Mouse (Mus musculus) c-Kit-positive CD71-positive TER-119-negative erythroid progenitor cells, embryonic 14.5 days (primary cell): Measurements from ENCODE around the gene Nudt17.
"Not testable (repeated sequence)": the region's sequence is repeated elsewhere in the genome, so short reads cannot be mapped to it uniquely, and the experiment has no call there.

Experiments
- DNase-seq: peaks from one replicate; pipeline ENCODE4 v3.0.0-alpha.2; 2013; ENCODE audit warnings: low read depth

The Nudt17 gene

DNA sequence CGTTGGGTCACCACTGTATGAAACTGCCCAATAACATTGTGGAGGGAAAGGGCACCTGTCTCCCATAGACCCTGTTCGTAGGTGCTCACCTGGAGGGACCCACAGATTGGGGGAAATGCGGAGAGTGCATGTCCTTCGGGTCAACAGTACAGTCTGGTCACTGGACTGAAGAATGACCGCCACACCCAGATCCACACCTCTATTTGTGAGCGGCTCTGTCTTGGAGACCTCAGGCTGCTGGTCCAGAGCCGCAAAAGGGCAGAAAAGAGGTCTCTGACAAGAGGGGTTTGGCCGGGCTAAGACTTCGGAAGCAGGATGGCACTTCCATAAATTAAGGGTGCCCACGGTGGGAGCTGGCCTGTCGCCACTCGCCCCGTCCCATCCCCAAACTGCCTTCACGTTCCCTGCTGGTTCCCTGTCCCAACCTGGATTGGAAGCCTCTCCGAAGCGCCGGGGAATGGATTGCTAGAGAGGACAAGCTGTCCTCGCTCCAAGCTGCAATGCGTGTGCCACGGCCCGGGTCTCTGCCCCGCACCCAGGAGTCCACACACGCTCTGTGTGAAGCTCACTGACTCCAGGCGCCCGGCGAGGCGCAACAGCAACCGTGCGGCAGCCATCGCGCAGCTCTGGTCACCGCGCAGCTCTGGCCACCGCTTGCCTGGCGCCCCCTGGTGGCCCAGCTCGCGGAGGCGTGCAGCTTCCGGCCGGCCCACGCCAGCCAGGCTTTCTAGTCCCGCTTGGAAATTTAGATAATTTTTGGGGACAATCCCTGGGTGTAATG is at the start of gene Nudt17:
Nudt17 (minus strand) TSS at position 660 of the 781 bp plus-strand sequence.
- peak; percentile 53 for DNase-seq

DNA sequence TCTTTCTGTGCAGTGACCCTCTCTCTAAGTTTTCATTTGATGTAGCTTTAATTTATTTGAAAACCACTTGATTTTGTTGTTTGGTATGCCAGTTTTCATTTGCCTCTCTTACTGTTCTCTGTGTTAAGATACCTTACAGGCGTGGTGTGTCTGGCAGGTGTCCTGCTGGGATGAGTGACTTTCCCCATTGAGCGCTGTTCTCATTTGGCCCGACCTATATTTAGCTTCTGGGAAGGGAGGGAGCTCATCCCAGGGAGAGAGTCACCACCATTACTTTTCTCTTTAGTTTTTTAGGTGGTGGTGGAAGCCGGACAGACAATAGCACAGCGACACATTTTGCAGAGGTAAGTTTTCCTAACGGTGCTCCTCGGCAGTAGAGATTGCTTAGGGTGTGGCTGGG is 49.3 kb upstream of the Nudt17 start:
- no peak for DNase-seq

DNA sequence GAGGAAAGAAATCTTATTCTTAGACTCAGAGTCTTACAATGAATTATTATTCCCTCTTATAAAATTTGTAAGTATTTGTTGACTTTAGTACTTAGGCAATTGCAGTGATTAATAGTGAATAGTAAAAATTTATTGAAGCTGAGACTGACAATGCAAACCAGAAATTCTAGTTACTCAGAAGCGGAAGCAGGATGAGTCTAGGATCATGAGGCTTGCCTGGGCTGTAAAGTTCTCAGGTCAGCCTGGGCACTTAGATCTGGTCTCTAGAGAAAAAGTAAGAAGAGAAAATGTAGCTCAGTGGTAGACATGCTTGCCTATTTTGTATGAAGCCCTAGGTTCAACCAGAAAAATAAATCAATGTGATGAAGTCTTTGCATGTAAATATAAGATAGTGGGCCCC is 47.6 kb upstream of the Nudt17 start:
- no peak for DNase-seq

DNA sequence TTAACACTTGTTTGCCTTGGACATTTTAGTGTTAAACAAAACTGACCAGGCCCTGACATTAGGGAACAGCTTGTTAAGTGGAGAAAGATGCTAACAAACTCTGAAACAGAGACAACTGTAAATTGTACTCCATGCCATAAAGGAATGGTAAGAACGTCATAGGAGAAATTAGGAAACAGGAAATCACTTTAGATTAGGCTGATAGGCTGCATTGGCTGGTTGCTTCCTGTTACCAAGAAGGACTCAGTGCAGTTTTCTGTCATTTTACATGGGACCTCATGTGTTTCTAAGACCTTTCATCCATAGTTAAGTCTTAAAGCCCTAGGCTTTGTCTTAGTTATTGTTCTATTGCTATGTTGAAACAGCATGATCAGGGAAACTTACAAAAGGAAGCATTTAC is 38.5 kb upstream of the Nudt17 start:
- no peak for DNase-seq

DNA sequence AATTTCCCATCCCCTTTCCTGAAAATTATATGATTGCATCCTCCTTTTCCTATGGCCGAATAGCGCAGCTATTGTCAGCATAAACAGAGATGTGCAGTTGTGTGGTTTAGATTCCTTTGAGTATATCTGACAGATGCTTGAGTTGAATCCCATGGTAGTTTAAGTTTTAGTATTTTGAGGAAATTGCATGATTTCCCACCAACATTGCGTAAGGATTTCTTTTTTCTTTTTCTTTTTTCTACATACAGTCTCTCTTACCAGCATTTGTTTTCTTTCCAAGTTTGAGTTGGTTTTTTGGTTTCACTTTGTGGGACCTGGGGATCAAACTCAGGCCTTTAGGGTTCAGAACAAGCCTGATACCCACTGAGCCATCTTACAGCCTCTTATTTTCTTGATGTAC is 36.0 kb upstream of the Nudt17 start:
- DNase-seq = no peak

DNA sequence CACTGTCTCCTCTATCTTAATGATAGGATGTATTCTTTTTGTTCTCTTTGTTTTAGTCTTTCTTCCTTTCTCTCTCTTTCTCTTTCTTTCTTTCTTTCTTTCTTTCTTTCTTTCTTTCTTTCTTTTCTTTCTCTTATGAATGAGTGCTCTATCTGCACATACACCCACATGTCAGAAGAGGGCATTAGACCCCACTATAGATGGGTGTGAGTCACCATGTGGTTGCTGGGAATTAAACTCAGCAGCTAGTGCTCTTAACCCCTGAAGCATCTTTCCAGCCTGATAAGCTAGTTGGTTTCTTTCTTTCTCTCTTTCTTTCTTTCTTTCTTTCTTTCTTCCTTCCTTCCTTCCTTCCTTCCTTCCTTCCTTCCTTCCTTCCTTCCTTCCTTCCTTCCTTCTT is 31.9 kb upstream of the Nudt17 start:
- DNase-seq = not testable (repeated sequence)

DNA sequence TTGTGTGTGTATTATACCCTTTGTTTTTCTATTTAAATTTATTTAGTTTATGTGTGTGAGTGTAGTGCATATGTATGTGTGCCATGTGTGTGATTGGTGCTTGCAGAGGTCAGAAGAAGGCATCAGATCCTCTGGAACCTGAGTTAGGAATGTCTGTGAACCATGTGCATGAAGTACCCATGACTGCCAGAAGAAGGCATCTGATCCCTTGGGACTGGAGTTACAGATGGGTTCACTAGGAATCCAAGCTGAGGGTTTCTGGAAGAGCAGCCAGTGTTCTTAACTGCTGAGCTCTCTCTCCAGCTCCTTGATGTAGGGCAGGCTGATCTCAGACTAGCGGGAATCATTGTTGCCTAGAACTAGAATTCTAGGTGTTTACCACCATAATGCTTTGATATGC is 29.6 kb upstream of the Nudt17 start:
- DNase-seq = no peak

DNA sequence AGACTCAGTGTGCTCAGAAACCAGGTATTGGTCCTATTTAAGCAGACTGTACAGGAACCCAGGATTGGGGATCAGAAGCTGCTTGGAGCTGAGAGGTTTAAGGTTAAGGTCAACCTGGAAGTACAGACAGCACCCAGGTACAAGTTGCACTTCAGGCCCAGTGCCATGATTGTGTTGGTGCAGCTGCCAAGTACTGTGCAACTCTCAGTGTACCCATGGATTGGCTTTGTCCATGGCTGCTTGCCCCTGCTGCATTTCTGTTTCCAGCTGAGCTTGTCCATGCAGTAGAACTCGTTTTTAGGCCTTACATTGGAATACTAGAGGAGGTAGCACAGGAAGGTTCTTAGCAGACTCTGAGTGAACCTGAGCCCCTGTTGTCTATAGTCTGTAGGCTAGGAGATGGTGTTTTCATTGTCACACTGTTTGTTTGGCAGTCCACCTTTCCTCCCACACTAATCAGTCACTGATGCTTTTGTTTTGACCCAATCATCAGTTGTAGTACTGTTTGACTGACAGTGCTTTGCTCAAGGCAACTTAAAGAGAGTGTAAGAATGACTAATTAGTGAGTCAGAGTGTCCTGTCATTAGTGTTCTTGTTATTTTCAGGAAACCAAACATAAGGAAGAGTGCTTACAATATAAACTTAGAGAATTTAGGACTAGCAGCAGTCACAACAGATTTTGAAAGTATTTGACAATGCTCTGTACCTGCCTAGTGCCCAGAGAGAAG is 28.8 kb upstream of the Nudt17 start:
- DNase-seq = no peak

DNA sequence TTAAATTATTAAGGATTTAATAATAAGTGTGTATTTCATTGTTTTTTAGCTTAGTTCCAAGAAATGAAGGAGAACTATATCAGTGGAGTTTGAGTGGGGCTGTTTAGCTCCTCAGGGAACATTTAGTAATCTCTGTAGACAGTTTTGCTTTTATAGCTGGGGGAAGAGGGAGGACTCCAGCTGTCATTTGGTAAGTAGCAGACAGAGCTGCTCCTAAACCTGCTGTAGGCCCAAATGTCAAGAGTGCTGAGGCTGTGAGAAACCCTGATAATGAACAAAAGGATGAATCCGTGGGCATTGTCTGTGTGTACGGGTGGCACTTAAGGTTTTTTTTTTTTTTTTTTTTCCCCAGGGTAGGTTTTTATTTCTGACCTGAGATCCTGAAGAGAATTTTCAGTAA is 26.8 kb upstream of the Nudt17 start:
- no peak for DNase-seq

DNA sequence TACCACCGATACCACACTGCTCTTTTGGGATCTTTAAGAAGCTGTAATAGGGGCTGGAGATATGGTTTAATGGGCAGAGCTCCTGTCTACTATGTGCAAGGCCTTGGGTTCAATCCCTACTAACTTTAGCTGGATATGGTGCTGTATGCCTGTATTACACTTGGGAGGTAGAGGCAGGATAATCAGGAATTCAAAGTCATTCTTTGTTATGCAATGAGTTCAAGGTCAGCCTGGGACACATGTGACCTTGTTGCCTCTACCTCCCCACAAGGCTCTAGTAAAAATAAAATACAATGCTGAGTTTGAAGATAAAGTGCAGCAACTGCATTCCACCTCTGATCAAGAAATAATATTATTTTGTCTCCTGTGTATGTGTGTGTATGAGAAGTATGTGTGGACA is 25.6 kb upstream of the Nudt17 start:
- DNase-seq = no peak

DNA sequence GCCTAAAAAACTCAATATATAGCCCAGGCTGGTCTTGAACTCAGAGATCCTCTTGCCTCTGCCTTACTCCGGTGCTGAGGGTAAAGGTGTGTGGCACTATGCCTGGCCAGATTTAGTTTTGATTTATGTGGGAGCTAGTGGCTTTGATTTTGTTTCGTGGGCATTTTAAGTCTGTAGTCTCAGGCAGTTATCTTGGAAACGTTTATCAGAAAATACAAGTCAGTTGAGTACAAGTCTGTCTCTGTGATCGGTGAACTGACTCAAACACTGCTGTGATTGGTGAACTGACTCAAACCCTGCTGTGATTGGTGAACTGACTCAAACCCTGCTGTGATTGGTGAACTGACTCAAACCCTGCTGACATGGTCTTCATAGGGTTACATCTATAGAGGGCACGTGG is 22.4 kb upstream of the Nudt17 start:
- no peak for DNase-seq

DNA sequence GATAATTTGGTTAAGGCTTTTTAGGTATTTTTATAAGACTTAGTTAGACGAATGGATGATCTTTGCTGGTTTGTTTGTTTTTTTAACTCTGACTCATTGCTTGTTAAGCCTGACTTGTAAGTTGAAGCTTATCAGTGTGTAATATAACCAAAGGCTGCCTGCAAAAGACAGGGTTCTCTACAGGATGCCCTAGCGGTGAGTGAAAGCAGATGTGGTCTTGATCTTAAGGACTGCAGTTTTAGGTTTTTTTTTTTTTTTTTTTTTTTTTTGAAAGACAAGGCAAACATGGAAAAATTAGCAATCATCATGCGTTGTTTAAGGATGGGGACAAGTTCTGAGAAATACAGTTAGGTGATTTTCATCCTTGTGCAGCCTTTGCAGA is 21.0 kb upstream of the Nudt17 start:
- no peak for DNase-seq

DNA sequence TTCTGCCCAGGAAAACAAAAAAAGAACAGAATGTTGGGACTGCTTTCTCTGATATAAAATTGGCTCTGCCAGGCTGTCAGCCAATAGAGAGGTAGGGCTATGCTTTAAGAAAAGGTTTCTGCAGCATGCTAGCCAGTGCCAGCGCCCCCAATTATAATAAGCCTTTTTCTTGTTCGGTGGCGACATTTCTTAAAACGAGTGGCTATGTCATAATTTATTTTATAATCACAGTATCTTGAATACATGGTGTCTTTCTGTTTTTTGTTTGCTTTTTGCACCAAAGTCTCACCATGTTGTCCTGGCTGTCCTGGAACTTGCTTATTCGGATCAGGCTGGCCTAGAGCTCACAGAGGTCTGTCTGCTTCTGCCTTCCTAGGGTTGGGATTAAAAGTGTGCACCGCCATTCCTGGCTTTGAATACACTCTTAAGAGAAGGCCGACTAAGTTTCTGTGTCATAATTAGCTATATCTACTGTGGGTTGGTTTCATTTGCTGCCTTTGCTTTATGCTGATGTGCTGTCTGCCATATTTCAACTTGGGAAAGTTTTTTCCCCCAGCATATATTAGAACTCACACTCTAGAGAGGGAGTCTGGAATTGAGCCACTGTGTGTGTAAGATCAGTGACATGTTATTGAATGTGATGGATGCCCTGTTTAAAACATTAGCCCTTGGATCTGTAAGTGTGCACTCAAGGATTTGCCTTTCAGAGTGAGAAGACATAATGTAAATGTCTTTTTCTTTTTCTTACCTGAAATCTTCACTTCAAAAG is 20.5 kb upstream of the Nudt17 start:
- DNase-seq = no peak

DNA sequence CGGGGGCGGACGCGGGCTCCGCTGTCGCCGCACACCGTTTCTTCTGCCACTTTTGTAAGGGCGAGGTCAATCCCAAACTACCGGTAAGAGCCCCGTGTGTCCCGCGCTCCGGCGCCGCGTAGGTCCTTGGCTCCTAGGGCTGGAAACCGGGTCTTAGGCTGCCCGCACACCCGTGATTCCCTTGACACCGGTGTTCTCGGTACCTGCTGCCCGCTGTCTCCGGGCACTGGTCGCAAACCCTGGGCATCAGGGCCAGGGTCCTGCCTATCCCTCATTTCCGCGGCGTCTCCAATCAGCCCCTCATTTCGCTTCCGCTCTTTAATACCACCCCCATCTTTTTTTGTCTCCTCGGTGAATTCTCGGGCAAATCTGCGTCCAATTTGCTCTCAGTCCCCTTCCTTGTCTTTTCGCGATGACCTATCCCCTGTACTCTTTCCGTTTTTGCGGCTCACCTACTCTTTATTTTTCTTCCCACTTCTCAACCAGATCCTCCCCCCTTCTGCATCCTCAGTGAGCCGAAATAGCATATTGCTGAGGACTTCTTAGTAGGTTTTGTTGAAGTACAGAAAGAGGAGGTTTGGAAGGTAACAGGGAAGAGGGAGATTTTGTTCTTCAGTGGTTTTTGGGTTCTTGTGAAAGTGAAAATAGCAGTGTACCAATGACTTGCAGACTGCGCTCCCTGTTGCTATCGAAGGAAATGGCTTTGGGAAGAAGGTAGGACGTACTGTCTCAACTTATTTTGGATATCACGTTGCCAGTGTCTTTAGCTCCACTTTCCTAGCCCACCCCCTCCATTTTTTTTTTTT is 19.7 kb upstream of the Nudt17 start:
- peak; percentile 39 for DNase-seq

DNA sequence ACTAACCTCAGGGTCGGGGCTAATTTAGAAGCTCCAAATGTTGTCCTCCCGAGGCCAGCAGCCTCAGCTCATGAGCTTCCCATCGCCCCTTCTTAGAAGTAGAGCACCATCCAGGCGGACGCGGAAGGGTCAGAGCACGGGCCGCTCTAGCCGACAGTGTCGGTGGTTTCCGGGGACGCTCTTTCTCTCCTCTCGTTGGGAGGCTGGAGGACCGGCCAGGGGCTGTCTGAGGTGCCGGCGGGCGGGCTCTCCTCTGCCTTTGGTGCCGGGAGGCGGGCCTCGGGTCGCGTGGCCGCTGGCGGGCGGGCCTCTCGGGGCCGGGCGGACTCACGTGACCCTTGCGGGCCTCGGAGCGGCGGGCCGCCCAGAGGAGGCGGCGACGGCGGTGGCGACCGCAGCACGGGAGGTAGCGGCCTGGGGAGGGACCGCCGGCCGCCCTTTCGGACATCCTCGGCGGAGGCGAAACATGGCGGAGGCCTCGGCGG is 19.0 kb upstream of the Nudt17 start, which contains the start of the genes Polr3c and Rnf115:
Polr3c (minus strand) TSS at position 286 of the 485 bp plus-strand sequence.
Rnf115 (plus strand) TSS at position 322 of the 485 bp plus-strand sequence.
- DNase-seq = peak; percentile 86

DNA sequence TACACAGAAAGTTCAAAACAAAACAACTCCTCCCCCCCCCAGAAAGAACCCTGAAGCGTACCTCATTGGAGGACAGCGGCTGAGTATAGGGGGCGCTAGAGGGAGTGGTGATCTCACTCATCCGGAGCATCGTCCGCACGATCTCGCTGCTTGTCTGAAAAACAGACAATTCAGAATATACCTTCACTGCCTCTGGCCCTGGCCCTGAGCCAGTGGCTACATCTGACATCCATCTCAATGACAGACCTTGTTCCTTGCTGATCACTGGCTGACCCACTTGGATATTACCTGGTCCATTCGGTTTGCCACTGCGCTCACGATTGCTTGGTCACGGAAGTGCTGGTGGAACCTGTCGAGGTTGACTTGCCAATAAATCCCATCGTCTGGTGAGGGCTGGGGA is 10.8 kb upstream of the Nudt17 start:
- DNase-seq = no peak

DNA sequence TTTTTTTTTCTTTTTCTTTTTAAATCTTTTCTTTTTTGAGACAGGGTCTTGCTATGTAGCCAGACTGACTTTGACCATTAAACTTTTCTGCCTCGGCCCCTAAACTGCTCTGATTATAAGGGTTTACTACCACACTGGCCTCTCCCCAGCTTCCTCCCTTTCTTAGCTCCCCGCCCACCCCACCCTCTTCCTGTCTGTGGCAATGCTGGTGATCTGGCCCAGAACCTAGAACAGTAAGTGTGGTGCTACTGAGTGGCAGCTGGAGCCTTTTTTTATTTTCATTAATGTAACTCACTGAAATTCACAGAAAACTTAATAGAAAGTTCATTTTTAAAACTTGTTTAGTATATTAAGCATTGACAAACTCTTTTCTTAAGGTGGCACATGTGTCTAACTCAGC is 7.5 kb upstream of the Nudt17 start:
- no peak for DNase-seq

DNA sequence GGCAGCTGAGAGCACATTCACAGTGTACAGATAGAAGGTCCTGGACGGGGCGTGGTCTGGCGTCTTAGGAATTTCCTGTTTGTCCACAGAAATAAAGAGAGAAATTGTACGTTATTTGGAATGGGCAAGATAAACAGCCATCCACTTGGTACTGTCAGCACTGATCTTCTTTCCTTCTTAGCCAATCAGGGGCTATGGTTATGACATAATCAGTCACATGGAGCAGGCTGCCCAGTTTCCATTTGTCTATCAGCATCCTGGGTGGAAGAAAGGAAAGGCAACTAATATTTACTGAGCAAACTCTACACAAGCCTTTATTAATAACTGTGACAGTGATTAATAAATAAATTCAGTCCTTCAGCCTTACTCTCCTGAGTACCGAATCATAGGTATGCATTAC is 5.9 kb upstream of the Nudt17 start:
- no peak for DNase-seq

DNA sequence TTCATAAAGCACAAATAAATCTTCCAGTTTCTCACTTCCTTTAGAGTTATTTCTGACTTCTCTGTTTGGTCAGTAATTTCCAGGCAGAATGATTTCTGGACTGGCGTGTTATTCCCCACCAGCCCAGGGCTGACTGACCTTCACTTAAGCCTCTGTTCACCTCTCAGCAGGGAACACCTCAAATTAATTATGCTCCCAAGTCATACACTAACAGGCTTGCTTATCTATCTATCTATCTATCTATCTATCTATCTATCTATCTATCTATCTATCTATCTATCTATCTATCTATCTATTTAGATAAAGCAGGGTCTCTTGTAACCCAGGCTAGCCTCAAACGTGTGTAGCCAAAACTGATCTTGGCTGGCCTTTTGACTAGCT is 312 bp upstream of the Nudt17 start:
- no peak for DNase-seq

DNA sequence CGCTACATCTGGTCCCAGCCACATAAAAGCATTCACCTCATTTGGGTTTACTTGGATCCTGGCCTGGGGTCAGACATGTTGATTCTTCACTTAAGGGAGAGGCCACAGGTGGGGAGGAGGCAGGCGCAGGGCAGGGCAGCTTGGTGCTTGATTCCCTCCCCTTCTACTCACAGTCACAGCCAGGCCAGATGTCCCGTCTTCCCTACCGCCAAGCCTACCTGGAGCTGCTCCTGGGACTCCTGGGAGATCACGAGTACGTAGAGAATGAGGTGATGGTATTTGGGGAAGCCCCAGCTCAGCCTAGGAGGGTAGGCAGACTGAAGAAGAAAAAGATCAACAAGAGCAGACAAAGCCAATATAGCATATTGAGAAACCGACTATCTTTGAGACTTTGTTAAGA is 1.4 kb downstream of the Nudt17 start:
- DNase-seq = no peak

DNA sequence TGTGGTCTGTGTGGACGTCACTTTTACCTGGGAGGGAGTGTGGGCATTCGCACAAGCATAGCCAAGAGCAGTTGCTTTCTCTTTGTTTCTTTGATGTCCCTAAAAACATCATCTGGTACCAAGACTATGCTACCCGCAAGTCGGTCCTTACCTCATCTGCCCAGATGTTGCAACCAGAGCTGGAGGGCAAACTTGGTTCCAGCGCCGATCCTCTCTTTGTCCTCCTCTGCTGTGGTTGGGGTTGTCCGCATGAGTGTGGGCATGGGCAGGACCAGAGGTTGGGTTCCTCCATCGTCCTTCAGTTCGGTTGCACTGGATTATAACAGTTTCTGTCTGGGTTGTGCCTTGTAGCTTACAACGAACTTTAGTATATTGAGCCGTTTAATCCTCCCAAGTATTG is 2.1 kb downstream of the Nudt17 start:
- DNase-seq = no peak

DNA sequence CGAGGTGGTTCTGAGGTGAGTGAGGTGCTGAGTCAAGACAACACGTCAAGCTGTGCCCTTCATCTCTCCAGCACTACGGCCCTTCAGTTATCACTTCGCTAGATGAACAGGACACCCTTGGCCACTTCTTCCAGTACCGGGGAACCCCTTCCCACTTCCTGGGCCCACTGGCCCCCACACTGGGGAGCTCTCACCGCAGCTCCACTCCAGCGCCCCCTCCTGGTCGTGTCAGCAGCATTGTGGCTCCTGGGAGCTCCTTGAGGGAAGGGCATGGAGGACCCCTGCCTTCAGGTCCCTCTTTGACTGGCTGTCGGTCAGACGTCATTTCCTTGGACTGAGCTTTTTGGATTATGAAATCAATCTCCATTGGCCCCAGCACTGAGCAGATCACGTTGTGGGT is 3.6 kb downstream of the Nudt17 start:
- DNase-seq = no peak
